ENCODE assay signal across 15 mouse cellular contexts in the genomic region with DNA sequence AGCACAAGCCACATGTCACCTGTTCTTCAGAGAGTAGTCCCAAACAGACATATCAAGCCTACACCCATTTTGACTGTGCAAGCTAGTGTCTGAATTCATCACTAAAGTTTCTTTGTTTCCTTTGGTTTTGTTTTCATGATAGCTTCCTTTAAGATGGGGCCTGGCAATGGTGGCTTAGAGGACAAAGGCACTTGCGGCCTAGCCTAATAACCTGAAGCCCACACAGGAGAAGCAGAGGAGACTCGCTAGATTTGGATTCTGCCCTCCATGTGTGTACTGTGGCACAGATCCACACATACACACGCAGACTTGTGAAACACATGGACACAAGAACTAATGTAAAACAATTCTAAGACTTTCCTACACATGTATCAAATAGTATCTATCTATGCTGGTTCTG.
"Had no signal": no experiment of that assay in that cellular context is flagged by ENCODE, and none has a peak within 500 bp of the region (broad histone marks: within the 10 kb centered on the region; RNA-seq: fewer than 3 reads in every experiment).

No protein-coding gene starts in this region.

- DNase-seq: retina, postnatal 1 day; right cerebral cortex, adult 18-20 months; right cerebral cortex, postnatal 14 days; right cerebral cortex, postnatal 25 days; right cerebral cortex, postnatal 4 days; spleen, adult 18-20 months; thymus, adult 18-20 months; thymus, adult 2 months; thymus, postnatal 14 days; thymus, postnatal 25 days; thymus, postnatal 36 days; thymus, postnatal 4 days had no signal

- H3K9me3 ChIP-seq: neural tube, embryonic 15.5 days; stomach, embryonic 15.5 days had no signal

- H3K9ac ChIP-seq: neural tube, embryonic 15.5 days; stomach, embryonic 15.5 days had no signal

- H3K27me3 ChIP-seq: neural tube, embryonic 15.5 days; stomach, embryonic 15.5 days had no signal

- H3K4me3 ChIP-seq: neural tube, embryonic 15.5 days; stomach, embryonic 15.5 days had no signal

- H3K36me3 ChIP-seq: neural tube, embryonic 15.5 days; stomach, embryonic 15.5 days had no signal

- H3K4me2 ChIP-seq: neural tube, embryonic 15.5 days; stomach, embryonic 15.5 days had no signal

- H3K4me1 ChIP-seq: neural tube, embryonic 15.5 days; stomach, embryonic 15.5 days had no signal

- H3K27ac ChIP-seq: neural tube, embryonic 15.5 days; stomach, embryonic 15.5 days; stomach, postnatal 0 days had no signal
